Mouse (Mus musculus) kidney, adult 2 months (tissue): ENCODE results near the gene Ptar1.

Source experiments
- CTCF ChIP-seq: fragments of 200-500 bp; conservative IDR thresholded peaks from 2 replicates; pipeline ENCODE4 v1.5.1; 2011; ENCODE audit warnings: low read depth, mild to moderate bottlenecking, control low read depth, low read length, moderate library complexity, mixed read lengths; ENCODE audit not compliant: insufficient read depth, insufficient read length
- POLR2A ChIP-seq: fragments of 200-500 bp; IDR thresholded peaks from one replicate; pipeline ENCODE4 v1.6.1; 2011; ENCODE audit warnings: low read depth, low read length, control low read depth

DNA sequence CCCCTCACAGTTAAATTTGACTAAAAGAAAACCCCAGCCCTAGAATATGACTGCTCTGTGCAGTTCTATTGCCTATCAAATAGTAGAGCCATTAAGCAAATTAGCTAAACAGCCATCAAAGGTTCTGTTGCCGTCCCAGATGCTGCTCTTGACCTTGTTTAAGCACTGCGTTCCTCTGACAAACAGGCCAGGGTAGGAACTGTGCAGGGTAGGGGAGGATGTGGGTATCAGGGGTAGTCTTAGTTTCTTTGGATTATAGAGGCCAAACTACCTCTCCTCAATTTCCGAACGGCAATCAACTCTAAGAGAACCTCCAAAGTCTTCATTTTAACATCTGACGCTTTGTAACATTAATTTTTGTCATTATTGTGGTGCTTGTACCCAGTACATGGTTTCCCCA is 34.1 kb upstream of the Ptar1 start:
- TF ChIP-seq CTCF, result no peak
- TF ChIP-seq POLR2A, result no peak
